Mouse (Mus musculus) heart, postnatal 0 days (tissue): ENCODE results near the gene Nos1ap.

ENCODE experiments used
- CTCF ChIP-seq: IDR thresholded peaks from 2 replicates; pipeline ENCODE4 v1.5.1; 2016; ENCODE audit warnings: antibody characterized with exemption, control low read depth, low read depth
- EP300 ChIP-seq: IDR thresholded peaks from 2 replicates; pipeline ENCODE4 v1.6.1; 2016; ENCODE audit warnings: antibody characterized with exemption, low read depth

DNA sequence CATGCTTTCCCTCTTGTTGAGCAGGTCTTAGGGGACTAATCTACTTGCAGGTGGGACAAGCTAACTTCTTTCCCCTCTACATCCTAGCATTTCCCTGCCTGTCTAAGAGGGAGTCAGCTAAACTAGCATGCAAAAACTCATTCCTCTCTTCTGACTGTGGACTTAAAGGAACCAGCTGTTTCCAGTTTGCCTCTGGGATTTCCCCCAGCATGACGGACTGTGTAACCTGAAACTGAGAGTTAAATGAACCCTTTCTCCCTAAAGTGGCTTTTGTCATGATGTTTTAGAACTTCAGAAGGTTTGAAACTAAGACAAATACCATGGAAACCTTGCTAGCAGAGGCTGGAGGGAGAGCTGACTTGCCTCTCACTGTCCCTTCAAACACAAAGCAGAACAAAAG lies 127.5 kb downstream of the Nos1ap start:
- TF ChIP-seq CTCF (no peak), EP300 (no peak)
